Mouse (Mus musculus) CH12.LX (cell line): Measurements from ENCODE around the gene Atp13a2.

ENCODE experiments used
- CTCF ChIP-seq, 2 experiments: IDR thresholded peaks in 1 of 2; conservative IDR thresholded peaks in 1 of 2; 2 replicates each; pipeline ENCODE4 v1.5.1; 2011 to 2012; ENCODE audit warnings: low read depth in 2 of 2, low read length in 2 of 2, improper control_type of control experiment in 1 of 2, inconsistent platforms in 1 of 2, mild to moderate bottlenecking in 1 of 2, moderate library complexity in 1 of 2
- E2F4 ChIP-seq: IDR thresholded peaks from 2 replicates; pipeline ENCODE4 v1.6.1; 2011; ENCODE audit warnings: low read depth, low read length, improper control_type of control experiment; ENCODE audit not compliant: insufficient replicate concordance
- EP300 ChIP-seq: IDR thresholded peaks from 2 replicates; pipeline ENCODE4 v1.6.1; 2011; ENCODE audit warnings: low read length, improper control_type of control experiment
- JUN ChIP-seq: IDR thresholded peaks from 2 replicates; pipeline ENCODE4 v1.6.1; 2011; ENCODE audit warnings: low read depth, mild to moderate bottlenecking, low read length, improper control_type of control experiment, moderate library complexity; ENCODE audit not compliant: insufficient read depth
- MYC ChIP-seq: IDR thresholded peaks from 2 replicates; pipeline ENCODE4 v1.6.1; 2011; ENCODE audit warnings: low read depth, mild to moderate bottlenecking, improper control_type of control experiment, low read length
- NELFE ChIP-seq: IDR thresholded peaks from 2 replicates; pipeline ENCODE4 v1.6.1; 2011; ENCODE audit warnings: low read depth, low read length, improper control_type of control experiment
- NRF1 ChIP-seq: IDR thresholded peaks from 2 replicates; pipeline ENCODE4 v1.6.1; 2014; ENCODE audit warnings: low read depth, mild to moderate bottlenecking, inconsistent platforms, low read length, improper control_type of control experiment, moderate library complexity
- POLR2A ChIP-seq: IDR thresholded peaks from 2 replicates; pipeline ENCODE4 v1.6.1; 2011; ENCODE audit warnings: low read depth, mild to moderate bottlenecking, improper control_type of control experiment, low read length
- RCOR1 ChIP-seq: conservative IDR thresholded peaks from 2 replicates; pipeline ENCODE4 v1.6.1; 2012; ENCODE audit warnings: low read depth, mild to moderate bottlenecking, inconsistent platforms, low read length, improper control_type of control experiment
- TCF12 ChIP-seq: IDR thresholded peaks from 2 replicates; pipeline ENCODE4 v1.6.1; 2014; ENCODE audit warnings: low read depth, mild to moderate bottlenecking, inconsistent platforms, low read length, improper control_type of control experiment

GRCm38 (mm10) chr4:141033606-141034549, 47.2 kb downstream of the Atp13a2 start:
- TF ChIP-seq POLR2A, result no peak
- no peak; a peak in 1 of 4 replicates for TF ChIP-seq CTCF (conservative IDR thresholded peaks at IDR 0.05 in 1 of 2, IDR thresholded peaks at IDR 0.05 in 1 of 2; ENCODE audit: low read depth in 2 of 2, low read length in 2 of 2)
- TF ChIP-seq TCF12, result no peak
- no peak for TF ChIP-seq MYC
- no peak for TF ChIP-seq E2F4
- TF ChIP-seq RCOR1, result no peak
- TF ChIP-seq NELFE, result no peak
- no peak for TF ChIP-seq NRF1
- TF ChIP-seq JUN, result no peak
- no peak for TF ChIP-seq EP300
